Mouse (Mus musculus) testis, adult 2 months (tissue): Measurements from ENCODE around the gene Cenpa. TPM values are rescaled to one million over a fixed set of nuclear protein-coding genes. Genes with fewer than 3 reads are reported as not detected.
"Not testable (repeated sequence)": the region's sequence is repeated elsewhere in the genome, so short reads cannot be mapped to it uniquely, and the experiment has no call there.

Source experiments
- H3K27ac ChIP-seq: fragments of 200-500 bp; 2 replicates; pipeline ENCODE4 v1.5.1; 2012; ENCODE audit warnings: low read depth, low read length; ENCODE audit not compliant: control insufficient read depth, insufficient read depth
- H3K27me3 ChIP-seq: fragments of 200-500 bp; 2 replicates; pipeline ENCODE4 v1.6.1; 2012; ENCODE audit warnings: mild to moderate bottlenecking, low read length, moderate library complexity; ENCODE audit not compliant: control insufficient read depth, insufficient read depth
- H3K36me3 ChIP-seq: fragments of 200-500 bp; 2 replicates; pipeline ENCODE4 v1.6.1; 2012; ENCODE audit warnings: mild to moderate bottlenecking, low read length; ENCODE audit not compliant: control insufficient read depth, insufficient read depth
- H3K4me1 ChIP-seq: fragments of 200-500 bp; 2 replicates; pipeline ENCODE4 v1.6.1; 2012; ENCODE audit warnings: low read length; ENCODE audit not compliant: control insufficient read depth, insufficient read depth
- H3K4me3 ChIP-seq: fragments of 200-500 bp; 2 replicates; pipeline ENCODE4 v1.5.1; 2012; ENCODE audit warnings: low read depth, mild to moderate bottlenecking, low read length, moderate library complexity, mixed read lengths; ENCODE audit not compliant: control insufficient read depth
- CTCF ChIP-seq: fragments of 200-500 bp; IDR thresholded peaks from 2 replicates; pipeline ENCODE4 v1.5.1; 2012; ENCODE audit warnings: low read depth, mild to moderate bottlenecking, inconsistent platforms, low read length, moderate library complexity; ENCODE audit not compliant: control insufficient read depth, insufficient read depth, insufficient replicate concordance
- POLR2A ChIP-seq: fragments of 200-500 bp; IDR thresholded peaks from 2 replicates; pipeline ENCODE4 v1.6.1; 2012; ENCODE audit warnings: low read depth, mild to moderate bottlenecking, inconsistent platforms, low read length, moderate library complexity; ENCODE audit not compliant: control insufficient read depth
- polyA plus RNA-seq: library from polyadenylated mRNA; depleted of rRNA; stranded (reverse); fragments of >200 nt; gene quantifications from 2 replicates; pipeline ENCODE4 v1.2.3, GENCODE M21; 2012

The Cenpa gene
- polyA plus RNA-seq, 1 experiment: 6.3 TPM

DNA sequence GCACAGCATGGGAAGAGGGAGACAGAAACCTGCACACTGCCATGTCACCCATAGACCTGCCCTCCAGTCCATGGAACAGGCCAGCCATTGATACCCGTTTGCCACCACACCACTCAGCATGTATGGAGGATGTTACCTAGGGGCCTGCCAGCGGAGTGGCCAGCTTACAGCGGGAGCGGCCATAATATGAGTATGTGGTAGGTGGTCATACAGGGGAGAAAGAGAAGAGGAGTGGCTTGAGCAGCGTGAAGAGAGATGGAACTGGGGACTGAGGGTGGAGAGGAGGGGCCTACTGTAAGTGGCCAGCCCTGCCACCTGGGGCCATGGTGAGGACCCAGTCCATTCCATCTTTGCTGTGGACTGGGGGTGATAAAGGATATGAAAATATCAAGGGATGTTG lies 15.4 kb downstream of the Cenpa start:
- Histone ChIP-seq H3K27ac (no peak overlapping the region), H3K4me3 (no peak overlapping the region), H3K4me1 (no peaks in the 10 kb centered on the region), H3K27me3 (no peaks in the 10 kb centered on the region), H3K36me3 (no peaks in the 10 kb centered on the region)
- TF ChIP-seq POLR2A (no peak), CTCF (no peak)

- Histone ChIP-seq H3K27me3 (no peaks in the 10 kb centered on the region), H3K4me1 (no peaks in the 10 kb centered on the region), H3K4me3 (no peak overlapping the region), H3K27ac (no peak overlapping the region), H3K36me3 (no peaks in the 10 kb centered on the region)
- TF ChIP-seq CTCF (no peak; the same call in 1 of the 2 replicates), POLR2A (no peak)
Observed at GRCm38 (mm10) chr5:30682967-30683600, 16.5 kb downstream of the Cenpa start.

GRCm38 (mm10) chr5:30683993-30684392 lies 17.4 kb downstream of the Cenpa start:
- Histone ChIP-seq H3K27ac (no peak overlapping the region), H3K27me3 (no peaks in the 10 kb centered on the region), H3K36me3 (no peaks in the 10 kb centered on the region), H3K4me1 (no peaks in the 10 kb centered on the region), H3K4me3 (no peak overlapping the region)
- TF ChIP-seq POLR2A: no peak
- TF ChIP-seq CTCF: no peak

DNA sequence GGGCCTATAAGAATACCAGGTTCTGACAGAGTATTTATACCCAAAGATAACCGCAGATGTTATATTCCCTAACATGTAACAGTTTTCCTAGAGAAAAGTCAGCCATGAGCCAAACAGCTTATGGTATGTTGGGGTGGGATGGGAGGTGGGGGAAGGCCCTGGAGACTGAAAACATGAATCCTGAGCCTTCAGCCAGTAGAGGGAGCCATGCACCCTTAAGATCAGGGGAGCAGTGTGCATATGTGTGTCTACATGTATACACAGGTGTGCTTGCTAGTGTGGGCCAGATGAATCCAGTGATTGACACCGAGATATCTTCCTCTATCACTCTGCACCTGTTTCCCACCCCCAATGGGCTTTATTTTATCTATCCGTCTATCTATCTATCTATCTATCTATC lies 20.2 kb downstream of the Cenpa start:
- Histone ChIP-seq H3K4me1 (no peaks in the 10 kb centered on the region), H3K27me3 (no peaks in the 10 kb centered on the region), H3K27ac (no peak overlapping the region), H3K36me3 (no peaks in the 10 kb centered on the region), H3K4me3 (no peak overlapping the region)
- TF ChIP-seq POLR2A (no peak), CTCF (no peak)

DNA sequence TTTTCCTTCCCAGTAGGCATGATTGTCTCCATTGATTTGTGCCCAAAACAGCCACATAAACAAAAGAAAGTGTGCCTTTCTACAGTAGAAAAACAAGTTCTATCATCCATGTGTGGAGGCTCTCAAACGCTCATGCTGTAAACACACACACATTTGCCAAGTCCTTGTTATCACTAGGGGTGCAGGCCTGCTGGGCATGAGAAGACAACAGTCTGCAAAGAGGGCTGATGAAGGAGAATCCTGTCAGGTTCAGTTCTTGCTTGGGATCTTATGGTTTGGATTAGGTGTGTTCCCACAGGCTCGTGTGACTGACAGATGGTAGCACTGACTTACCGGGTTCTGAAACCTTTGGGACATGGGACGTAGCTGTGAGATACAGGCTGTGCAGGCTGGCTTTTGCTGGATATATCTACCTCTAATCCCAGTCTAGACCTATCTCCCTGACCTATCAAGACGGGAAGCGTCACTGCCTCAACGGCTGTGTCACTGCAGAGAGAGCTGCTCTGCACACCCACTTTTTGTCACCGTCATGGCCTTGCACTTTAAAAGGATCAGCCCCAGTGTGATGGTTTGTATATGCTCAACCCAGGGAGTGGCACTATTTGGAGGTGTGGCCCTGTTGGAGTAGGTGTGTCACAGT lies 33.9 kb downstream of the Cenpa start:
- Histone ChIP-seq H3K4me1 (no peaks in the 10 kb centered on the region), H3K27me3 (no peaks in the 10 kb centered on the region), H3K4me3 (no peak overlapping the region), H3K27ac (no peak overlapping the region), H3K36me3 (no peaks in the 10 kb centered on the region)
- TF ChIP-seq POLR2A: no peak
- TF ChIP-seq CTCF: no peak

GRCm38 (mm10) chr5:30701373-30701772 lies 34.8 kb downstream of the Cenpa start:
- not testable (repeated sequence) for H3K4me3 ChIP-seq, H3K27me3 ChIP-seq, H3K4me1 ChIP-seq, H3K36me3 ChIP-seq, H3K27ac ChIP-seq

- TF ChIP-seq POLR2A (no peak), CTCF (no peak)
- H3K4me3 ChIP-seq: no peak overlapping the region
- H3K4me1 ChIP-seq: no peaks in the 10 kb centered on the region
- H3K36me3 ChIP-seq: no peaks in the 10 kb centered on the region
- no peaks in the 10 kb centered on the region for H3K27me3 ChIP-seq
- no peak overlapping the region for H3K27ac ChIP-seq
Observed at GRCm38 (mm10) chr5:30701866-30702265, 35.3 kb downstream of the Cenpa start.

GRCm38 (mm10) chr5:30709744-30710383 lies 43.3 kb downstream of the Cenpa start:
- peaks cover 7% of the 10 kb centered on the region for H3K27me3 ChIP-seq
- no peak overlapping the region for H3K27ac ChIP-seq
- peak overlapping the region; percentile 40 for H3K4me3 ChIP-seq
- H3K36me3 ChIP-seq: no peaks in the 10 kb centered on the region
- peaks cover 25% of the 10 kb centered on the region for H3K4me1 ChIP-seq
- no peak for TF ChIP-seq POLR2A
- peak; percentile 78; the same call in 1 of the 2 replicates for TF ChIP-seq CTCF
